Mouse (Mus musculus) G1E (cell line): ENCODE measurements around the gene Zfp109. TPM values are rescaled to one million over a fixed set of nuclear protein-coding genes. Genes with fewer than 3 reads are reported as not detected.
A peak's percentile ranks its signal among the peaks of the same experiment; 100 is the strongest.

Source experiments
- ATAC-seq: 2 replicates; pipeline ENCODE4 v1.8.0; 2016; ENCODE audit warnings: mild to moderate bottlenecking; ENCODE audit not compliant: insufficient number of reproducible peaks, poor library complexity, low FRiP score, severe bottlenecking; ENCODE audit errors: extremely low read depth
- DNase-seq: peaks from one replicate; pipeline ENCODE4 v3.0.0; 2012; ENCODE audit warnings: low spot score
- H3K27me3 ChIP-seq: 2 replicates; pipeline ENCODE4 v1.6.1; 2012; ENCODE audit warnings: mild to moderate bottlenecking, low read length, inconsistent platforms; ENCODE audit not compliant: insufficient read depth
- H3K36me3 ChIP-seq: replicated peaks from 2 replicates; pipeline ENCODE3; 2012; ENCODE audit warnings: mild to moderate bottlenecking, inconsistent platforms
- H3K4me1 ChIP-seq: 2 replicates; pipeline ENCODE4 v1.6.1; 2012; ENCODE audit warnings: low read depth, low read length, inconsistent platforms, mixed read lengths; ENCODE audit not compliant: insufficient read depth
- H3K4me3 ChIP-seq: 2 replicates; pipeline ENCODE4 v1.5.1; 2012; ENCODE audit warnings: low read depth, mild to moderate bottlenecking, inconsistent platforms, low read length, moderate library complexity, mixed read lengths
- H3K9me3 ChIP-seq: replicated peaks from 2 replicates; pipeline ENCODE4 v1.6.1; 2012; ENCODE audit warnings: inconsistent platforms
- CTCF ChIP-seq: IDR thresholded peaks from 2 replicates; pipeline ENCODE4 v1.5.1; 2012; ENCODE audit warnings: low read depth, low read length, inconsistent platforms, mixed read lengths
- GATA1 ChIP-seq: IDR thresholded peaks from 2 replicates; pipeline ENCODE4 v1.6.1; 2012; ENCODE audit warnings: borderline replicate concordance, low read length, inconsistent platforms, mixed read lengths
- GATA2 ChIP-seq: IDR thresholded peaks from 2 replicates; pipeline ENCODE4 v1.6.1; 2012; ENCODE audit warnings: low read depth, low read length, inconsistent platforms, borderline replicate concordance
- POLR2AphosphoS5 ChIP-seq: IDR thresholded peaks from 2 replicates; pipeline ENCODE4 v1.6.1; 2012; ENCODE audit warnings: low read depth, low read length, inconsistent platforms; ENCODE audit not compliant: insufficient replicate concordance
- TAL1 ChIP-seq: conservative IDR thresholded peaks from 2 replicates; pipeline ENCODE4 v1.6.1; 2012; ENCODE audit warnings: low read depth, low read length, inconsistent platforms, mixed read lengths
- polyA plus RNA-seq: library from polyadenylated mRNA; stranded (reverse); fragments of >175 nt; gene quantifications from 2 replicates; pipeline ENCODE4 v1.2.3, GENCODE M21; 2012
- total RNA-seq, 2 experiments: library from RNA; stranded (forward) in 1 of 2; stranded (reverse) in 1 of 2; fragments of 200-1000 nt in 1 of 2; fragments of >200 nt in 1 of 2; fragmentation: Nextera tagmentation in 1 of 2; gene quantifications; 2 replicates each; pipeline ENCODE4 v1.2.3; 2014 to 2017

The Zfp109 gene
- total and polyA plus RNA-seq, 3 experiments, result 0.25 to 1.7 (median 1.3) TPM

DNA sequence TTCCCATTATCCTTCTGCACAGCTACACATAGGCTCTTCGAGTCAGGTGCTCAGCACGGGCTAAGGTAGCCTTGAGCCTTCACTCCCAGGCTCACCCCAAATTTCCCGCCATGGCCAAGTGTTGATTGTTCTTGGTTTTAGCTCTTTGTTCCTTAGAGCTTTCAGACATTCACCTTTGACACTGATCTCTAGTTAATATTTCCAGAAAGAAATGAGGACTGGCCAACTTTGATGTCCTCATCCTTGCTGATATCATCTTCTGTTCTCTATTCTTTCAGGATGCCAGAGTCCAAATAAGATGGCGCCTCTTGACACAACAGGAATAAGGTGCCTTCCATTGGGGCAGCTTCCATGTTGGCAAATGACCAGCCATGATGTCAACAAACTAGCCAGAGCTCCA is 37.1 kb upstream of the Zfp109 start:
- H3K27me3 ChIP-seq, result 0 out of 2 replicates have a peak, but pooled peaks cover under 1% of the 10 kb centered on the region
- DNase-seq, result no peak
- no peaks in the 10 kb centered on the region for H3K9me3 ChIP-seq
- no peak for ATAC-seq
- no peak overlapping the region for H3K4me3 ChIP-seq
- TF ChIP-seq POLR2AphosphoS5 (no peak), GATA2 (no peak), TAL1 (no peak), GATA1 (no peak), CTCF (no peak)
- peaks cover 3% of the 10 kb centered on the region for H3K4me1 ChIP-seq
- peaks cover 10% of the 10 kb centered on the region for H3K36me3 ChIP-seq

DNA sequence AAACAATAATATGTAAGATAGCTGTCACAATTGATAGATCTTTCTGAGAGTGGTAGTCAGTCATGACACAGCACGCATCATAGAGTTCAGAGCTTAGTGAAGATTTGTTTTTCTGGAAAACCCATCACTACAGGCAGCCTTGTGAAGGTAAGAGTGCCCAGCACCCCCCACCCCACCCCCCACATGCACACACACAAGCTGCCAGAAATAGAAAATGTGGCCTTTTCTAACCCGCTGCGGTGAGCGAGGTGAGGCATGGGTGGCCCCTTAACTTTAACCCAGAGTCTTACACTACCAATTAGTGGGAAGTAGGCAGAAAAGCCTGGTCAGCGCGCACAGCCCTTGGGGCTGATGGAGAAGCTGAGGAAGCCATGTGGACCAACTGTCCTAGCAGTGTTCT is 33.8 kb upstream of the Zfp109 start:
- peaks cover 10% of the 10 kb centered on the region for H3K36me3 ChIP-seq
- TF ChIP-seq POLR2AphosphoS5 (no peak), GATA1 (no peak), GATA2 (no peak), TAL1 (no peak), CTCF (no peak)
- no peaks in the 10 kb centered on the region for H3K9me3 ChIP-seq
- H3K4me3 ChIP-seq, result no peak overlapping the region
- DNase-seq, result no peak
- H3K4me1 ChIP-seq, result peaks cover 3% of the 10 kb centered on the region
- ATAC-seq, result no peak
- H3K27me3 ChIP-seq, result no peaks in the 10 kb centered on the region

DNA sequence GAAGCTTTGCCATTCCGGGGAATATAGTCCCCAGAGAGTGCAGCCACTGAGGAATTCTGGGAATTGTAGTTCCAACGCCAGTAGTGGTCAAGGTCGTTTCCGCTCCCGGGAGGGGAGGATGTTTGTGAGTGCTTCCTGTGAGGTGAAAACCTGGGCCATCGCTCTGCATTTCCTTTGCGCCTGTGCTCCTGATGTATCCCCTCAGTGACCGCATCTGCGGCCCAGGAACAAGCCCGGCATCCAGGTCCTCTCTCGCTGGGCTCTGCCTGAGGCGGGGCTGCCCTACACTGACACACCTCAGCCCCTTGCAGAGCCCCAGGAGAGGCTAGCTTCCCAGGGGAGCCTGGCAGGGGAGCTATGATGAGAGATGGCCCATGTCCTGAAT is 32.9 kb upstream of the Zfp109 start, which contains the start of gene Zfp93:
TSS of gene Zfp93 (plus strand) at position 133 of the 385 bp plus-strand sequence.
- ATAC-seq (peak; percentile 95), DNase-seq (peak; percentile 45)
- Histone ChIP-seq H3K9me3 (no peaks in the 10 kb centered on the region), H3K4me3 (peak within 1 kb of the TSS; percentile 77), H3K27me3 (no peaks in the 10 kb centered on the region), H3K4me1 (peaks cover 3% of the 10 kb centered on the region), H3K36me3 (peaks cover 10% of the 10 kb centered on the region)
- TF ChIP-seq CTCF, result no peak
- no peak for TF ChIP-seq GATA2

DNA sequence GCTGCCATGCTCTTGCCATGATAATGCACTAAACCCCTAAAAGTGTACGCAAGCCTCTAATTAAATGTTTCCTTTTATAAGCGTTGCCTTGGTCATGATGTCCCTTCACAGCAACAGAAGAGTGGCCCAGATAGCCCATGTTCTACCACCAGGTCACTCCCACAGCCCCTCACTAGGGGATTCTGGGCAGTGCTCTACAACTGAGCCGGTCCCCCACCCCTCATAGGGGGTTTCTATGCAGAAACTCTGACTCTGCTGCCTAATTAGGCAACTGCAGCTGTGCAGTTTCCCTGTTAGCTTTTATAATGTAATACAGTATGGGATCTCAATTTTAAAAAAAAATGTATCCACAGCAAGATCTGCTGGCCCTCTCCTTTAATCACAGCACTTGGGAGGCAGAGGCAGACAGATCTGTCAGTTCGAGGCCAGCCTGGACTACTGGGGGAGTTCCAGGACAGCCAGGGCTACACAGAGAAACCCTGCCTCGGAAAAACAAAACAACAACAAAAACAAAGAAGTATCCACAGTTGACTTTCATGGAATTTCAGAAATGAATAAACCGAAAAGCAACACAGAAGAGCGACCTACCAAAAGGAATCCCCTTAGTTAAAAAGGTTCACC is 32.4 kb upstream of the Zfp109 start:
- peaks cover 6% of the 10 kb centered on the region for H3K36me3 ChIP-seq
- H3K4me1 ChIP-seq, result peaks cover 3% of the 10 kb centered on the region
- DNase-seq (no peak), ATAC-seq (no peak)
- TF ChIP-seq GATA2 (no peak), POLR2AphosphoS5 (no peak), GATA1 (no peak), TAL1 (no peak), CTCF (no peak)
- H3K9me3 ChIP-seq, result no peaks in the 10 kb centered on the region
- H3K27me3 ChIP-seq, result no peaks in the 10 kb centered on the region
- peak overlapping the region; percentile 77; the same call in 1 of the 2 replicates for H3K4me3 ChIP-seq

DNA sequence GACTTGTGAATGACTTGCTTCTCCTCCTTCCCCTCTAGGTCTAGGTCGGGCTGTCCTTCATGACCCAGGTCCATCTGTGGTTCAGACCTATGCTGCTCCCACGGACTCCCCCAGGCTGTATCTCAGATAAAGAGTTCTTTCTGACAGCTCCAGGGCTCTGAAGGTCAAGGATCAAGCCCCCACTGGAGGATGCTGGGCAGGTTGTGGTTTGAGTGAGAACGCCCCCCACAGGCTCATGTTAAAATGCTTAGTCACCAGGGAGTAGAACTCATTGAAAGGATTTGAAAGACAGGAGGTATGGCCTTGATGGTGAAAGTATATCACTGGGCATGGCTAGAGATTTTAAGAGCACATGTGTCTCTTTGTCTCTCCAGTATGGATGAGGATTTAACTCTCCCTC is 31.9 kb upstream of the Zfp109 start:
- Histone ChIP-seq H3K36me3 (peaks cover 5% of the 10 kb centered on the region), H3K9me3 (no peaks in the 10 kb centered on the region), H3K27me3 (no peaks in the 10 kb centered on the region), H3K4me3 (no peak overlapping the region), H3K4me1 (peaks cover 3% of the 10 kb centered on the region)
- DNase-seq (no peak), ATAC-seq (no peak)
- TF ChIP-seq CTCF, result no peak
- no peak for TF ChIP-seq POLR2AphosphoS5
- no peak for TF ChIP-seq GATA2
- TF ChIP-seq TAL1, result no peak
- no peak for TF ChIP-seq GATA1

DNA sequence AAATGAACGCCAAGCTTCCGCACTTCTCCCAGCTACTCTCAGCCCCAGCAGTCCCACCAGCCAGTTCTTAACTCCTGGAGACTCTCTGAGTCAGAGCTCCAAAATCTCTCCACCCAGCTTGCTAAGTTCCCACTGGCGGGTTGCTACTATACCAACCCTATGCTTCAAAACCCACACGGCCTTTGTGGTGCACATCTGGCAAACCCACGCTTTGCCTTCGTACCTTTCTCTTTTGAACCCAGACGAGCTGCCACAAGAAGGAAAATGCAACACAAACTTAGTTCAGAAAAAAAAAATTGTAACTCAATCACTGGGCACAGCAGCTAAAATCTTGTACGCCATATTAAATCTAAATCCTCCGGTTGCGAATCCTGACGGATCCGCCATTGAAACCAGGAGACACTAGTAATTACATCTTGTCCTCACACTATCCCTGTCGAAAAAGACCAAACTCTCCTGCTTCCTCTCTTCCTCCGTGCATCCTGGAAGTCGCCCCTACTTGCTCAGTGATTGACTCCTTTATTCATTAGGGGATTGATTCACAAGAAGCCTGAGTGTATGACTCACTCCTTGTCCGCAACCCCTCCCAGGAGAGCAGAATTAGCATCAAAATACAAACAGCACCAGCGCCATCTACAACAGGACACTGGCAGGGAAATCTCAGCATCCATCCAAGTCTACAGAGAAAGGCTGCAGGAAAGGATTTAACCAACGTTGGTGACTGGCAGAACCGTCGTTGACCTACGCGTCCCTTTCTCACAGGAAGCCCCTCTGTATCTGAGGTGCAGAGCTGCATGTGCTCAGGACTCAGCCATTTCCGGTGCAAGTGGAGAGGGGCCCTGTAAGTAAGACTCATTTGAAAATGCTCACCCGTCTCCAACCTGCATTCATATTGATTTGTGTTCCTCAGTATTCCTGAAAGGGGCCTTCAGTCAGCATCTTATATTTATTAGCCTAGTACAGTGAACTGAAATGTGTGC is 31.1 kb upstream of the Zfp109 start:
- Histone ChIP-seq H3K9me3 (no peaks in the 10 kb centered on the region), H3K4me3 (no peak overlapping the region), H3K4me1 (peaks cover 3% of the 10 kb centered on the region), H3K36me3 (peaks cover 3% of the 10 kb centered on the region), H3K27me3 (no peaks in the 10 kb centered on the region)
- DNase-seq (no peak), ATAC-seq (no peak)
- TF ChIP-seq TAL1 (no peak), POLR2AphosphoS5 (no peak), CTCF (no peak), GATA1 (no peak)
